Mouse (Mus musculus) c-Kit-positive CD71-positive TER-119-negative erythroid progenitor cells, embryonic 14.5 days (primary cell): ENCODE measurements around the gene Il1rl2.

ENCODE experiments used
- DNase-seq: peaks from one replicate; pipeline ENCODE4 v3.0.0-alpha.2; 2013; ENCODE audit warnings: low read depth

Il1rl2 gene

DNA sequence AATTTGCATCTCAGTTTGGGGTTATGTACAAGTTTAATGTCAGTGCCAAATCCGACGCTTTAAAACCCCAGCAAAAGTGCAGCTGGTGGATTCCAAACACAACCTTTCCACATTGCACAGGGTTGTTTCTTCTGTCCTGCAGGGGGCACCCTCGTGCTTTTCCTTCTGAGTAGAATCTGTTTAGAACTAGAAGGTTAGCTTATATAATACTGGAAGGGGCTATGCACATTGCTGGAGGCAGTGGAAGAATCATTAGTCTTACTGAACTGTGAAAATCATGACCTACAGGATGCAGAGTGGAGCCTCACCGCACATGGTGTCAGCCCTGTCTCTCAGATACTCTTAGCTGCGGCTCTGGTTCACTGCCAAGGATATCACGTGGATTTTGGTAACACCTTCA, 55.7 kb downstream of the Il1rl2 start:
- no peak for DNase-seq

DNA sequence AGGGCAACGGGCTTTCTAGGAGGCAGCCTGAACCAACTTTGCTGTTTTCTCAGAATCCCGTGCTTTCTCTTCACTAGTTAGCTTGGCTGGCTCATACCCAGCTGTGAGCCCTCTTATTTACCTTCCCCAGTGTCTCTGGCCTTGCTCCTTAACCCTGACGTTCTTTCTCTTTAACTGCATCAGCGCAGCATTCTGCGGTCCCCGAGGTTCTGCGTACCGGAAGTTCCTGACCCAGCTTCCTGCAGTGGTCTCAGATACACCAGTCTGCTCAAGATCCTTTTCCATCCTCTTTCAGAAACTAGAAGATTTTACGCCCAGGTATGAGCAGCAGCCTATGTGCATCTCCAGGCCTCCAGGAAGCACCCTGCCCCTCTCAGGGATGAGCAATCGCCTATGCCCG, 56.6 kb downstream of the Il1rl2 start:
- no peak for DNase-seq

DNA sequence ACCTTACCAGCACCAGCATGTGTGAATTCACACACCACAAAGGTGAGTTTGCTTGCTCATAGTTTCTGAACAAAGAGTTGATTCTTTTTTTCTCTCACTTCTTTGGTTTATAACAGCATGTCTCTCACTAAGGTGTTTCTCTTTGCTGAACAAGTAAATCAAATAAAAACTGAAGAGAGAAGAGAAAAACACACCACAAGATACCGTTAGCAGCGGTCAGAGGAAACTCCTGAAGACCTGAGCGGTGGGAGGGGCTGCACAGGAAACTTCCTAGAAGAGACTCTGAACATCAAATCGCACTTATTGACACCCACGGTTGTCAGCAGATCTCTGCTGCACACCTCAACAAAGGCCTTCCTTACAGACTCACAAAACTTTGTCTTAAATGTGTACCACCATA, 58.4 kb downstream of the Il1rl2 start:
- no peak for DNase-seq

DNA sequence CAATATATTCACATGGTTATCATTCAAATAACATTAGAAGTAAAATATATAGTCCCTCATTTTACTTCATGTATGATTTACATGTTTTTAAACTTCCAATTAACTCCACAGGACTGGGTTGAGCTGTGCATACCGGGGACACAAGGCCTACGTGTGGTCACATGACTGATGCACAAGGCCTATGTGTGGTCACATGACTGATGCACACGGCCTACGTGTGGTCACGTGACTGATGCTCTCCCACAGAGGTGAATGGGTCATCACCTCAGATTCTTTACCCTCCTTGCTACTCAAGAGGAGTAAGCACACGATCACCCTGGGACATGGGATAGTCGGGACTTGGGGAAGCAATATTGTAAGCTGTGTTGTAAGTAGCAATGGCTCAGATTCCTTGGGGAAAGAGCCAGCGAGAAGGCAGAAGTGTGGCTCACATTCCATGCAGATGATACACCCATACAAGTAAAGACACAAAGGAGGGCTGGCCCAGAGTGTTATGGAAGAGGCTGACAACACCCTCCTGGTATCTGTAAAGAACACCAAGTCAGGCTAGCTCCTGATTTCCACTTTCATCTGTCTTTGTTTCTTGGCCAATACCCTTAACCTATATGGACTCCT, 60.6 kb downstream of the Il1rl2 start:
- DNase-seq: no peak

DNA sequence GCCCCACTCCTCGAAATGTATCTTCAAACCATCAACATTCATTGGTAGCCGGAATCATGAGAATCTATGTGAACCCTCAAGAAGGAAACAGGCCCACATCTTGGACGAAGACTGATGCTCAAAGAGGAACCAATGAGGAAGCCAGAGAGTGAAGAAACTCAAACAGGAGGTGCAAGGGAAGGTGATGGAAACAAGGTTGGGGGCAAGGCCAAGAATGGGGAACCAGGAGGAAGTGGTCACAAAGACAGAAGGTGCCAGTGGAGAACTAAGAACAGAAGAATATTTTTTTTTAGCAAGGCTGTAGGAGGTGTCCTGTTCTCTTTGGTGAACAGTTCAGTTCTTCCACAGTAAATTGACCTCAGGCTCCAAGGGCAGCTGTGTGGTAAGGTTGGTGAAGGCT, 67.0 kb downstream of the Il1rl2 start:
- DNase-seq: no peak

DNA sequence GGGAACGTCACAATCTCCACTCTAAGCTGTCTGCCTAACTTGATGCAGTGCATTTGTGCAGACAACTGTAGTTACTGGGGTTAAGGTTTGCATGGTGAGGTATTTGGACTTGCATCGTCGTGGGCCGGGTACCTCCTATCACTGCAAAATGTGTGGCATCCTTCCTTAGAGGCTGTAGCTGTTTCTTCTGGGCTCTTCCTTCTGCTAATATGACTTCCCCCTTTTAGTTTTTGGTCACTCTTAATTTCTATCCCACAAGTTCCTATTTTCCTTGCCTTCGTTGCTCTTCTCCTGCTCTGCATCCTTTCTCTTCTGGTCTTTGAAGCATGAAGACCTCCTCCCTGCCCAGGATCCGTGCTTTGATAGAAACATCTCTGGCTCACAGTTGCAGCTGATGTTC, 68.1 kb downstream of the Il1rl2 start:
- no peak for DNase-seq

DNA sequence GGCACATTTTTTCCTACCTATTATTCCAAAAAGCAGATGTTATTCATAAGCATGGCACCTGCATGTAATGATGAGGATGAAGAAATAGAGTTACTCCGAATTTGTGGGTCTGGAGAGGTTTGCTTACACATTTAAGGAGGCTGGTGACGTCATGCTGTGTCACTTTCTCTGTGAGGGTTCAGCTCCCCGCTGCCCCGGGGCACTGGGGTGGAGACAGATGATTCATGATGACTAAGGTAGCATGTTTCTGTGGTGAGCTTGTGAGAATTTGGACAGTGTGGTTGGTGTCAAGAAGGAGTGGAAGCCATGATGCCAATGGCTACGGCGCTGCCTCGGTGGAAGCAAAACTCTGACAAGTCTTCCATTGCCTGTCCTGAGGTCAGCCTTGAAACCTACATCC, 68.8 kb downstream of the Il1rl2 start:
- no peak for DNase-seq

DNA sequence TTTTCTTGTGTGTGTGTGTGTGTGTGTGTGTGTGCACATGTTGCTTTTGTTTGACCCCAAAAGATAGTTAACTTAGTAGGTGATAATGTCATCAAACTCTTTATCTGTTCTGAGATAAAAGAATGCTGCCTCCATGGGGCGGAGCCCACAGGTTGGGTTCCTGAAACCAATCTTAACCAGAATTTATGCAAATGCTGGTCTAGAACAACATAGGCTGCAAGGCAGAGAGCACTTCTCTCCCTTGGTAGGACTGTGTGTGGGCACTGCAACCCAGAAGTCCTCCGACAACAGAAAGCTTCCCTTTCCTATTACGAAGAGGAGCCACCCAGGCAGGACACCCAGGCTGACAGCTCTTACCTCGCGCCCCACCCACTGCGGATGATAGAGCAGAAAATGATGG, 75.2 kb downstream of the Il1rl2 start:
- no peak for DNase-seq

DNA sequence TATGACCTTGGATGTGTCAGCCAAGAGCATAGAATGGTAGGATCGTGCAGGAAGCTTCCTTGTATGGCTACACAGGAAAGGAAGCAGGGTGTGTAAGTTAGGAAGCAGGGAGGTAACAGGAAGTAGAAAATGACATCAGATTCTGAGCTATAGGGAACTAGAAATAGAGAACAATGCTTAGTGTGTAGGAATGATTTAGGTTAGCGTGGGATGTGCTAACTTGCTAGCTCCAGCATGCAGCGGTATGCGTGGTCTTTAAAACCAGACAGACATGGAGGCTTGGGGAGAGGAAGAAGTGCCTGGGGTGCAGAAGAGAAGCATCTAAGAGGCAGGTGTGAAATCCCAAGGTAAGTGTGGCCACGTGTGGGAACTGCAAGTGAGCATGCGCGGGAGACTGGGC, 80.3 kb downstream of the Il1rl2 start:
- no peak for DNase-seq

DNA sequence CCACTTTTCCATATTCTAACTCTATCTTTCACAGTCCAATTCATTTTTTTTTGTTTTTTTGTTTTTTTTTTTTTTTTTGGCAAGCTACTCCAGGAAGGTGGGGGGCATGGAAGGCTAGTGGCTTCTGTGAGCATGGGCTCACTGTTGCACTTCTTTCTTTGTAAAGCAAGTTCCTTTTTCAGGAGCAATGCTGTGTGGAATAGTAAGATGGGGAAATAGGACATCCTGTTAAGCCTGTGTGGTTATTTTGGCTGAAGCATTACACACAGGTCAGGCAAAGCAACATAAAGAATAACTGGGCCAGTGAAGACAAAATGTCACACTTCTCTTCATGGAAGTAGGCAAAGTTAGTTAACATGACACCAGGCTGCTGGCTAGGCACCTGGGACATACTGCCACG, 85.5 kb downstream of the Il1rl2 start:
- no peak for DNase-seq

DNA sequence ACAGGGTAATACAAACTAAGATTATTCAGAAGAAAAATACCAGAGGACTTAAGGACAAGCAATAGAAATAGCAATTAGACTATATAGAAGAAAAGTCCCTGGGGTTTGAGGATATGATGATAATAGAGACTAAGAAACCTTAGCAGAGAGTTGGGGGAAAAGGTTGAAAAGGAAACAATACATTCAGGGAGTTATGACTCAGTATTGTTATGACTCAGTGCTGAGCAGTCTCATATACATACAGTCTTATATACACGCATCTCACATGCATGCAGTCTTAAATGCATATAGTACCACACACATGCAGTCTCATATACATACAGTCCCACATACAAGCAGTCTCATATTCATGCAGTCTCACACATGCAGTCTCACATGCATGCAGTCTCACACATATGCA, 88.6 kb downstream of the Il1rl2 start:
- no peak for DNase-seq

DNA sequence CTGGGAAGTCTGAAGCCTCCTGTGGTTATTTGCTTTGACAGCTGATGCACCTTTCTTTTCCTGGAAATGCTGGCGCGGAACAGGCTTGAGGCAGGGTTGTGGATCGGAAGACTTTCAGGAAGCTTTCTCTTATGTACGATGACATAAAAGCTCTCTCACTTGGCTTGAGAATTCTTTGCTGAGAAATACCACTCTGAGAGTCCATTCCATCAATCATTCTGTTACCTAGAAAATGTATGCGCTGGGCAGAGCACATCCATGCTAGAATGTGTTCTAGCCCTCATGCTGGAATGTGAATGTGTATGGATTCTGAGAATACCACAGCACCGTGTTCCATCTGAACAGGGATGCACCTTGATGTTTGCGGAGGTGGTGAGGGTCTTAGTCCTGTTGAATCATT, 89.9 kb downstream of the Il1rl2 start:
- DNase-seq: no peak

DNA sequence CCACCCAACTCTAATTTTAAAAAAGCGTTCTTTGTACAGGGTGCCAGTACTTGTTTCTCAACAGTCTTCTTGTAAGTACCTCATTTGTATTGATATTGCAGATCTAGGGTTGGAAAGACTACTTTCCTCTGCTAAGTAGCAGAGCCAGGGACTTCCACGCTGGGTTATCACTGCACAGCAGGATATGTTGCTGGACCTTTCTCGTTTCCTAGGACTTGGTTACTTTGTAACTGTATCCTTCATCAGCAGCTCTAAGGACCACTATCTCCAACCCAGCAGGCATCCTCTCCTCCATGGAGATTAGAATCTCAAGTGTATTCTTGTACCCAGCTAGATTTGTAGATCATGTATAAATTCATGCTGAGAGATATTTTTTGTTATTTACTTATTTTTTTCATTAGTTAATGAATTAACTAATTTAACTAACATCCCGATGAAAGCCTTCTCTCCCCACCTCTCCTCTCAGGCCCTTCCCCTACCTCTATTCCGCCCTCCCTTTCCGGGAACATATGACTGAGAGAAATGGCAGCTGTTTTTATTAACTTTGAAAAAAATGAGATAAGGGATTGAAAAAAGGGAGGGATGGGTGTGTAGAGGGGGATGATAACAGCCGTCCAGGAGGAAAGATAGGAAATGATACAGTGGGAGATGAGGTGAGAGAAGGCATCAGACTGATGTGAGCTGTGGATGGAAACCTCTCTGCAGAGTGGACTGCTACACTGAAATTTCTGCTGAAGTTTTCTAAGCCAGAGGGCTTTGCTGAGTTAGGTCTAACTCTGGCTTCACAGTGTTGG, 90.7 kb downstream of the Il1rl2 start:
- no peak for DNase-seq

DNA sequence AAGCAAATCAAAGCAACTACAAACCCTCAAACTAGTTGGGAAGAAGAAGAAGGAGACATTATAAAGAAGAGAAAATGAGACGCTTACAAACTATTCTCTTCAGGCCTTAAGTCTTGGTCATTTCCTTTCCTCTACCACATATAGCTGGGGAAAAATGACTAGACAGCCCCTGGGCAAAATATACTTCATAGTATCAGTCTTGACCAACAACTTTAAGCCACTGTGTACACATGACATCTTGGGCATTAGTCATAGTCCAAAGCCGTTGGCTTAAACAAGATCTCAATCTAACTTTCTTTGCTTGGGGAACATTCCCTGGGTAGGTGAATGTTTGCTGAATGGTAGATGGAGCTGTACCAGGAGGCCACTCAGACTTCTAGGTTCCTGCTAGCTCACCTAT, 92.6 kb downstream of the Il1rl2 start:
- no peak for DNase-seq
